Mouse (Mus musculus): ENCODE measurements around the gene Gpr61. TPM values are rescaled to one million over a fixed set of nuclear protein-coding genes. Genes with fewer than 3 reads are reported as not detected.
A peak's percentile ranks its signal among the peaks of the same experiment; 100 is the strongest.

The Gpr61 gene
- polyA plus RNA-seq, 1 experiment from 2014 or later, result 0.18 TPM

- H3K27ac ChIP-seq (ENCODE audit: low read depth, low read length), result no peak overlapping the region
- H3K36me3 ChIP-seq (ENCODE audit: control insufficient read depth, insufficient read depth, low read length), result no peaks in the 10 kb centered on the region
- 0 out of 2 replicates have a peak, but pooled peaks cover 3% of the 10 kb centered on the region for H3K27me3 ChIP-seq (ENCODE audit: control insufficient read depth, insufficient read depth, low read length)
- peak overlapping the region; percentile 74 for H3K4me3 ChIP-seq (ENCODE audit: low read length)
- H3K4me2 ChIP-seq (replicated peaks; ENCODE audit: low read depth, low read length), result peak overlapping the region; percentile 98
- peak overlapping the region; percentile 77; the same call in 1 of the 2 replicates for H3K9ac ChIP-seq (ENCODE audit: low read depth, low read length)
- ATAC-seq (ENCODE audit: low FRiP score, low TSS enrichment), result no peak
- 3% methylated on average over 16 of the region's 16 CpGs for WGBS
- peaks cover 11% of the 10 kb centered on the region; the same call in 1 of the 2 replicates for H3K4me1 ChIP-seq (ENCODE audit: control insufficient read depth, insufficient read depth, low read length)
- no peaks in the 10 kb centered on the region for H3K9me3 ChIP-seq (ENCODE audit: control insufficient read depth, low read length)
These were observed 30.9 kb upstream of the Gpr61 start for GRCm38 (mm10) chr3:108185460-108186097.

- no peaks in the 10 kb centered on the region for H3K9me3 ChIP-seq (ENCODE audit: control insufficient read depth, low read length)
- 45% methylated on average over 3 of the region's 3 CpGs for WGBS
These were observed 30.1 kb upstream of the Gpr61 start for GRCm38 (mm10) chr3:108184742-108185141.

GRCm38 (mm10) chr3:108180514-108180913 lies 25.8 kb upstream of the Gpr61 start:
- Histone ChIP-seq H3K9me3 (ENCODE audit: control insufficient read depth, low read length) (no peaks in the 10 kb centered on the region), H3K4me2 (replicated peaks; ENCODE audit: low read depth, low read length) (no peak overlapping the region), H3K9ac (ENCODE audit: low read depth, low read length) (no peak overlapping the region), H3K27me3 (ENCODE audit: control insufficient read depth, insufficient read depth, low read length) (0 out of 2 replicates have a peak, but pooled peaks cover 2% of the 10 kb centered on the region), H3K4me3 (ENCODE audit: low read length) (no peak overlapping the region), H3K27ac (ENCODE audit: low read depth, low read length) (no peak overlapping the region), H3K4me1 (ENCODE audit: control insufficient read depth, insufficient read depth, low read length) (peaks cover 3% of the 10 kb centered on the region; the same call in 1 of the 2 replicates), H3K36me3 (ENCODE audit: control insufficient read depth, insufficient read depth, low read length) (no peaks in the 10 kb centered on the region)
- ATAC-seq (ENCODE audit: low FRiP score, low TSS enrichment), result no peak
- 54% methylated on average over 2 of the region's 2 CpGs for WGBS

More at GRCm38 (mm10) chr3:108184742-108185141, 30.1 kb upstream of the Gpr61 start:
- Histone ChIP-seq H3K9ac (ENCODE audit: low read depth, low read length) (no peak overlapping the region), H3K27me3 (ENCODE audit: control insufficient read depth, insufficient read depth, low read length) (0 out of 2 replicates have a peak, but pooled peaks cover 3% of the 10 kb centered on the region), H3K27ac (ENCODE audit: low read depth, low read length) (no peak overlapping the region), H3K36me3 (ENCODE audit: control insufficient read depth, insufficient read depth, low read length) (no peaks in the 10 kb centered on the region), H3K4me1 (ENCODE audit: control insufficient read depth, insufficient read depth, low read length) (peaks cover 11% of the 10 kb centered on the region; the same call in 1 of the 2 replicates), H3K4me3 (ENCODE audit: low read length) (no peak overlapping the region), H3K4me2 (replicated peaks; ENCODE audit: low read depth, low read length) (no peak overlapping the region)
- ATAC-seq (ENCODE audit: low FRiP score, low TSS enrichment), result no peak

GRCm38 (mm10) chr3:108178756-108179715 lies 24.4 kb upstream of the Gpr61 start:
- Histone ChIP-seq H3K4me2 (replicated peaks; ENCODE audit: low read depth, low read length) (no peak overlapping the region), H3K36me3 (ENCODE audit: control insufficient read depth, insufficient read depth, low read length) (no peaks in the 10 kb centered on the region), H3K27ac (ENCODE audit: low read depth, low read length) (no peak overlapping the region), H3K4me1 (ENCODE audit: control insufficient read depth, insufficient read depth, low read length) (no peaks in the 10 kb centered on the region; the same call in 1 of the 2 replicates), H3K27me3 (ENCODE audit: control insufficient read depth, insufficient read depth, low read length) (no peaks in the 10 kb centered on the region), H3K9ac (ENCODE audit: low read depth, low read length) (no peak overlapping the region), H3K4me3 (ENCODE audit: low read length) (no peak overlapping the region), H3K9me3 (ENCODE audit: control insufficient read depth, low read length) (no peaks in the 10 kb centered on the region)
- WGBS, result 67% methylated on average over 7 of the region's 7 CpGs
- peak; percentile 60; the same call in 1 of the 2 replicates for ATAC-seq (ENCODE audit: low FRiP score, low TSS enrichment)

GRCm38 (mm10) chr3:108174672-108175531 lies 20.2 kb upstream of the Gpr61 start:
- Histone ChIP-seq H3K27me3 (ENCODE audit: control insufficient read depth, insufficient read depth, low read length) (no peaks in the 10 kb centered on the region), H3K9me3 (ENCODE audit: control insufficient read depth, low read length) (no peaks in the 10 kb centered on the region), H3K4me1 (ENCODE audit: control insufficient read depth, insufficient read depth, low read length) (no peaks in the 10 kb centered on the region; the same call in 1 of the 2 replicates), H3K9ac (ENCODE audit: low read depth, low read length) (no peak overlapping the region), H3K36me3 (ENCODE audit: control insufficient read depth, insufficient read depth, low read length) (no peaks in the 10 kb centered on the region), H3K27ac (ENCODE audit: low read depth, low read length) (peak overlapping the region; percentile 24; the same call in 1 of the 2 replicates), H3K4me3 (ENCODE audit: low read length) (no peak overlapping the region), H3K4me2 (replicated peaks; ENCODE audit: low read depth, low read length) (no peak overlapping the region)
- peak; percentile 63; the same call in 1 of the 2 replicates for ATAC-seq (ENCODE audit: low FRiP score, low TSS enrichment)
- 20% methylated on average over 14 of the region's 14 CpGs for WGBS

- Histone ChIP-seq H3K36me3 (ENCODE audit: control insufficient read depth, insufficient read depth, low read length) (no peaks in the 10 kb centered on the region), H3K9me3 (ENCODE audit: control insufficient read depth, low read length) (no peaks in the 10 kb centered on the region), H3K4me1 (ENCODE audit: control insufficient read depth, insufficient read depth, low read length) (peaks cover 30% of the 10 kb centered on the region), H3K4me3 (ENCODE audit: low read length) (no peak overlapping the region), H3K4me2 (replicated peaks; ENCODE audit: low read depth, low read length) (no peak overlapping the region), H3K27ac (ENCODE audit: low read depth, low read length) (no peak overlapping the region), H3K9ac (ENCODE audit: low read depth, low read length) (no peak overlapping the region), H3K27me3 (ENCODE audit: control insufficient read depth, insufficient read depth, low read length) (no peaks in the 10 kb centered on the region)
- ATAC-seq (ENCODE audit: low FRiP score, low TSS enrichment), result no peak
- WGBS, result 41% methylated on average over 3 of the region's 3 CpGs
These were observed 14.5 kb upstream of the Gpr61 start for GRCm38 (mm10) chr3:108169199-108169598.

GRCm38 (mm10) chr3:108167499-108167898 lies 12.8 kb upstream of the Gpr61 start:
- Histone ChIP-seq H3K4me2 (replicated peaks; ENCODE audit: low read depth, low read length) (peak overlapping the region; percentile 4; the same call in 1 of the 2 replicates), H3K9me3 (ENCODE audit: control insufficient read depth, low read length) (no peaks in the 10 kb centered on the region), H3K4me3 (ENCODE audit: low read length) (no peak overlapping the region), H3K27ac (ENCODE audit: low read depth, low read length) (peak overlapping the region; percentile 76; the same call in 1 of the 2 replicates), H3K27me3 (ENCODE audit: control insufficient read depth, insufficient read depth, low read length) (no peaks in the 10 kb centered on the region), H3K9ac (ENCODE audit: low read depth, low read length) (no peak overlapping the region), H3K36me3 (ENCODE audit: control insufficient read depth, insufficient read depth, low read length) (no peaks in the 10 kb centered on the region), H3K4me1 (ENCODE audit: control insufficient read depth, insufficient read depth, low read length) (peaks cover 30% of the 10 kb centered on the region)
- WGBS, result 15% methylated on average over 14 of the region's 14 CpGs
- peak; percentile 54; the same call in 1 of the 2 replicates for ATAC-seq (ENCODE audit: low FRiP score, low TSS enrichment)

GRCm38 (mm10) chr3:108166486-108167211 lies 12.0 kb upstream of the Gpr61 start:
- H3K36me3 ChIP-seq (ENCODE audit: control insufficient read depth, insufficient read depth, low read length), result no peaks in the 10 kb centered on the region
- H3K27me3 ChIP-seq (ENCODE audit: control insufficient read depth, insufficient read depth, low read length), result no peaks in the 10 kb centered on the region
- no peak overlapping the region for H3K4me3 ChIP-seq (ENCODE audit: low read length)
- H3K9me3 ChIP-seq (ENCODE audit: control insufficient read depth, low read length), result no peaks in the 10 kb centered on the region
- H3K4me1 ChIP-seq (ENCODE audit: control insufficient read depth, insufficient read depth, low read length), result peaks cover 30% of the 10 kb centered on the region
- 5% methylated on average over 9 of the region's 11 CpGs for WGBS
- peak overlapping the region; percentile 86; the same call in 1 of the 2 replicates for H3K27ac ChIP-seq (ENCODE audit: low read depth, low read length)
- peak; percentile 76 for ATAC-seq (ENCODE audit: low FRiP score, low TSS enrichment)
- no peak overlapping the region for H3K4me2 ChIP-seq (replicated peaks; ENCODE audit: low read depth, low read length)
- no peak overlapping the region for H3K9ac ChIP-seq (ENCODE audit: low read depth, low read length)
